Mouse (Mus musculus): Measurements from ENCODE around the gene Zfp526. TPM values are rescaled to one million over a fixed set of nuclear protein-coding genes. Genes with fewer than 3 reads are reported as not detected.

The Zfp526 gene
- polyA plus RNA-seq, 1 experiment from 2014 or later, result 1.9 TPM

DNA sequence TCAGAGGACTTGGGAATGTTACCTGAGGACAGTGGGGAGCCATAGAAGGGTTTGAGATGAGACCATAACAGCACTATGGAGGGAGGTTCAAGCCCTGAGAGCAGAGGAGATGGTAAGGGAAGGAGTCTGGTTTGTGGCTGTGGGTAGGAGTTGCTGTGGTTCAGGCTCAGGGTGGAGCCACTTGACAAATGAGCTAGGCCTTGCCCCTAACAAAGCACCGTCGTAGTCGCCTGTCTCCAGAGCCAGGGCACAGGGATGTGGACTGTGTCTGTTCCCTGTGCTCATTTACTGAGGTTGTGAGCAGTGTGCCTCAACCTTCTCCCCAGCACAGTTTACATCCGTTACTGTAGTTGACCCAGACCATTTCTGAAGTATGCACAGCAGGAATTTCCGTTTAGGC is 53.3 kb downstream of the Zfp526 start:
- Histone ChIP-seq H3K27ac (ENCODE audit: low read length) (peak overlapping the region; percentile 92), H3K9me3 (replicated peaks; ENCODE audit: control insufficient read depth, low read length) (no peaks in the 10 kb centered on the region), H3K4me2 (ENCODE audit: low read depth, low read length) (peak overlapping the region; percentile 59), H3K27me3 (ENCODE audit: control insufficient read depth, insufficient read depth, low read depth, low read length) (no peaks in the 10 kb centered on the region), H3K4me3 (ENCODE audit: low read depth, low read length) (no peak overlapping the region), H3K9ac (ENCODE audit: low read depth, low read length) (peak overlapping the region; percentile 37), H3K36me3 (ENCODE audit: control insufficient read depth, insufficient read depth) (peaks cover 13% of the 10 kb centered on the region), H3K4me1 (ENCODE audit: control insufficient read depth, low read depth, low read length) (peaks cover 76% of the 10 kb centered on the region)
- 24% methylated on average over 5 of the region's 5 CpGs for WGBS (ENCODE audit: insufficient replicate concordance)
- no peak for ATAC-seq (ENCODE audit: low read depth)

DNA sequence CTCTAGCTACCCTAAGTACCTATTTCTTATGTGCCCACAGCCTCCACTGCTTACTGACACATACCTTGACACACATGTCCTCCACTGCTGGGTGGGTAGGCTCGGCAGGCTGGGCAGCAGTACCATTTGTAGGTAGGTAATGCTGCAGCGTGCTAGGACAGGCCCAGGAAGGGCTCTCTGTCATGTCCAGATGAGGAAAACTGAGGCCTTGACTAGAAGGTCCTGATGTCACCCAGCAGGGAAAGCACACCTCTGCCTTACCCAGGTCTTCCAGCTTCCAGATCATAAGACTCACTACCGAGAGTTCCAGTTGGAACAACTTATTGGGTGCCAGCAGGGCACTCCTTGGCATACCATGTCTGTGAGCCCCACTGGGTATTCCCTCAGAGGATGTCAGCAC is 53.8 kb downstream of the Zfp526 start:
- Histone ChIP-seq H3K4me2 (ENCODE audit: low read depth, low read length) (peak overlapping the region; percentile 59; the same call in 1 of the 2 replicates), H3K4me1 (ENCODE audit: control insufficient read depth, low read depth, low read length) (peaks cover 76% of the 10 kb centered on the region), H3K9ac (ENCODE audit: low read depth, low read length) (peak overlapping the region; percentile 37), H3K9me3 (replicated peaks; ENCODE audit: control insufficient read depth, low read length) (no peaks in the 10 kb centered on the region), H3K27me3 (ENCODE audit: control insufficient read depth, insufficient read depth, low read depth, low read length) (no peaks in the 10 kb centered on the region), H3K27ac (ENCODE audit: low read length) (peak overlapping the region; percentile 92), H3K36me3 (ENCODE audit: control insufficient read depth, insufficient read depth) (peaks cover 13% of the 10 kb centered on the region), H3K4me3 (ENCODE audit: low read depth, low read length) (no peak overlapping the region)
- no peak for ATAC-seq (ENCODE audit: low read depth)
- WGBS (ENCODE audit: insufficient replicate concordance), result 76% methylated on average over 3 of the region's 3 CpGs

DNA sequence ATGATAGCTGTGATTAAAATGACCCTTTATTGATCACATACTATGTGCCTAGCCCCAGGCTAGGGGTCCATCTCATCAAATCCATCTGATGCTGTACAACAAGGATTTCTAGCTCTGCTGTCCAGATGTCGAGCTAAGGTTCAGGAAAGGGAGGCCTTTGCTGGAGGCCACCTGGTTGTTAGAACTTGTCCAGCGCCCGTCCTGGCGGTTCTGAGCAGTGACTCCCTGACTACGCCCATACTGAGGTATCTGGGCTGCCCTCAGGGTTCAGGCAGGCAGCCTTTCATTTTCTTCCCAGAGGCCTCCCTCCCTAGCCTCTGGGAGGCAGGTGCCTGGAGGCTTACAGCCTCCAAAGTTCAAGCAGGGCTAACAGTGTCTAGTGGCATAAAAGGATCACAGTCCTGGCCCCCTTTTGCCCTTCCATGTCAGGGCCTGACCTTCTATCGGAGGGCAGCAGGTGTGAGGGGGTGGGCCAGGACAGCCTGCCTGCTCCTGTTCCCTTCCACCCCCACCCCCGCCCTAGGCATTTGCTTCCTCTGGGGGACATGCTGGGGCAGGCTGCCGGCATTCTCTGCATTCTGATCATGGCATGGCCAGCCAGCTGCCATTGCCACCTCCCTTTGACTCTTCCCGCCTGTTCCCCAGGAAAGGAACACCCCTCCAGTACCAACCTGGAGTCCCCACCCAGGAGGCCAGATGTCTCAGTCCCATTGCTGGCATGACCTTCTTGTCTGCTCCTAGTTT is 54.5 kb downstream of the Zfp526 start:
- 58% methylated on average over 9 of the region's 9 CpGs for WGBS (ENCODE audit: insufficient replicate concordance)
- no peak for ATAC-seq (ENCODE audit: low read depth)
- H3K36me3 ChIP-seq (ENCODE audit: control insufficient read depth, insufficient read depth), result peaks cover 13% of the 10 kb centered on the region
- no peak overlapping the region for H3K4me2 ChIP-seq (ENCODE audit: low read depth, low read length)
- H3K27ac ChIP-seq (ENCODE audit: low read length), result peak overlapping the region; percentile 58
- no peaks in the 10 kb centered on the region for H3K9me3 ChIP-seq (replicated peaks; ENCODE audit: control insufficient read depth, low read length)
- H3K9ac ChIP-seq (ENCODE audit: low read depth, low read length), result 0 out of 2 replicates have a peak overlapping the region, but pooled peaks have one; percentile 35
- peaks cover 77% of the 10 kb centered on the region for H3K4me1 ChIP-seq (ENCODE audit: control insufficient read depth, low read depth, low read length)
- H3K4me3 ChIP-seq (ENCODE audit: low read depth, low read length), result no peak overlapping the region
- H3K27me3 ChIP-seq (ENCODE audit: control insufficient read depth, insufficient read depth, low read depth, low read length), result no peaks in the 10 kb centered on the region

Small RNA genes lying within 50 kb of the gene (microRNA-seq; reads per million reads assigned to microRNA genes)
- 0.74 reads per million for gene Mir7048

Other genes starting within 250 kb of the Zfp526 start
- gene Rabac1, start 248.7 kb upstream of the Zfp526 start, polyA plus RNA-seq (2015; fragmentation: Nextera tagmentation; extraction: Ambion mirVana), result 56.4 and 58.7 TPM in 2 replicates
- 0.95 and 1.1 TPM in 2 replicates for gene Atp1a3, start 215.5 kb upstream of the Zfp526 start, polyA plus RNA-seq (2015; fragmentation: Nextera tagmentation; extraction: Ambion mirVana)
- 0.76 and 0.92 TPM in 2 replicates for gene Grik5, start 149.1 kb upstream of the Zfp526 start, polyA plus RNA-seq (2015; fragmentation: Nextera tagmentation; extraction: Ambion mirVana)
- gene Zfp574, start 148.9 kb upstream of the Zfp526 start, polyA plus RNA-seq (2015; fragmentation: Nextera tagmentation; extraction: Ambion mirVana), result 8.1 and 10.4 TPM in 2 replicates
- gene Pou2f2, start 41.7 kb upstream of the Zfp526 start, polyA plus RNA-seq (2015; fragmentation: Nextera tagmentation; extraction: Ambion mirVana), result 0.99 and 1.7 TPM in 2 replicates
- gene Dedd2, start 810 bp upstream of the Zfp526 start, polyA plus RNA-seq (2015; fragmentation: Nextera tagmentation; extraction: Ambion mirVana), result 29.2 and 31.9 TPM in 2 replicates
- 4.0 and 5.3 TPM in 2 replicates for gene Gsk3a, start 16.4 kb downstream of the Zfp526 start, polyA plus RNA-seq (2015; fragmentation: Nextera tagmentation; extraction: Ambion mirVana)
- gene Erf, start 29.3 kb downstream of the Zfp526 start, polyA plus RNA-seq (2015; fragmentation: Nextera tagmentation; extraction: Ambion mirVana), result 3.4 and 3.6 TPM in 2 replicates
- 9.5 and 10.8 TPM in 2 replicates for gene Cic, start 46.3 kb downstream of the Zfp526 start, polyA plus RNA-seq (2015; fragmentation: Nextera tagmentation; extraction: Ambion mirVana)
- gene Pafah1b3, start 76.6 kb downstream of the Zfp526 start, polyA plus RNA-seq (2015; fragmentation: Nextera tagmentation; extraction: Ambion mirVana), result 25.6 and 26.2 TPM in 2 replicates
- 0.09 TPM in 1 of 2 replicates, not detected in the other for gene Prr19, start 80.0 kb downstream of the Zfp526 start, polyA plus RNA-seq (2015; fragmentation: Nextera tagmentation; extraction: Ambion mirVana)
- 0.07 TPM in 1 of 2 replicates, not detected in the other for gene Tmem145, start 84.7 kb downstream of the Zfp526 start, polyA plus RNA-seq (2015; fragmentation: Nextera tagmentation; extraction: Ambion mirVana)
- 0.78 and 0.90 TPM in 2 replicates for gene Megf8, start 95.7 kb downstream of the Zfp526 start, polyA plus RNA-seq (2015; fragmentation: Nextera tagmentation; extraction: Ambion mirVana)
- gene Cnfn, start 148.3 kb downstream of the Zfp526 start, polyA plus RNA-seq (2015; fragmentation: Nextera tagmentation; extraction: Ambion mirVana), result not detected in 2 replicates
- gene Lipe, start 177.3 kb downstream of the Zfp526 start, polyA plus RNA-seq (2015; fragmentation: Nextera tagmentation; extraction: Ambion mirVana), result 3.4 and 3.8 TPM in 2 replicates
- 0.15 TPM in 1 of 2 replicates, not detected in the other for gene Cxcl17, start 191.5 kb downstream of the Zfp526 start, polyA plus RNA-seq (2015; fragmentation: Nextera tagmentation; extraction: Ambion mirVana)

Data from liver, embryonic 16.5 days (tissue).